Mouse (Mus musculus): Measurements from ENCODE around the gene Mical2. TPM values are rescaled to one million over a fixed set of nuclear protein-coding genes. Genes with fewer than 3 reads are reported as not detected.

The Mical2 gene
- total and polyA plus RNA-seq, 2 experiments from 2014 or later = 18.3 to 28.6 TPM

DNA sequence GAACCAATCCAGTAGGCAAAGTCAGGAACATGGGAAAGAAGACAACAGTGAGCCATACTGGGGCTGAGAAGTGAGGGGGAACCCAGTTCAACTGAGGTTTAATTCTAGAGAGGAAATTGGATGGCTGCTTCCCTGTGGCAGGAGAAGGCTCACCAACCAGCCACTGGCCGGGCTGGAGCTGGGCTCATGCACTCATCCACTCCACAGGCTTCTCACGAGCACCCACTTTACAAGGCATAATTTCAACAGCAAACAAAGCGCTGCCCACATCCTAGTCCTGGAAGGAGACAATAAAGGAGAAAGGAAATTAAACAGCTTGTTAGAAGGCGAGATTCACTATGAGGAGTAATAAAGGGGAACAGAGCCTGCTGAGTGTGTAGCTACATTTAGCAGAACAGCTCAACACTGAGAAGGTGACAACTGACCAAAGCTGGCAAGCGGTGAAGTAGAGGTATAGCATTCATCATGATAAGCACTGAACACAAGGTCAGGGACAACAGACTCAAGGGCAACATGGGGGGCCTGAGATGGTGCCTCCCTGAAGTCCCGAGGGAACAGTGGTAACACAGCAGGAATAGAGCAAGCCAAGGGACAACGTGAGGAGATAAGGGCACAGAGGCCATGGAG, 137.0 kb downstream of the Mical2 start:
- Histone ChIP-seq H3K4me1 (ENCODE audit: insufficient read depth) (no peaks in the 10 kb centered on the region), H3K36me3 (ENCODE audit: insufficient read depth) (no peaks in the 10 kb centered on the region), H3K9me3 (ENCODE audit: low read length) (no peaks in the 10 kb centered on the region), H3K27me3 (ENCODE audit: insufficient read depth, low read length) (no peaks in the 10 kb centered on the region), H3K4me2 (ENCODE audit: low read depth) (no peak overlapping the region), H3K4me3 (ENCODE audit: low read depth, low read length) (no peak overlapping the region), H3K9ac (no peak overlapping the region), H3K27ac (ENCODE audit: low read depth, low read length) (no peak overlapping the region)
- DNase-seq (no peak), ATAC-seq (no peak)
- WGBS = 74% methylated on average over 7 of the region's 7 CpGs
- TF ChIP-seq CTCF (IDR thresholded peaks at IDR 0.05; ENCODE audit: low read depth) = no peak

DNA sequence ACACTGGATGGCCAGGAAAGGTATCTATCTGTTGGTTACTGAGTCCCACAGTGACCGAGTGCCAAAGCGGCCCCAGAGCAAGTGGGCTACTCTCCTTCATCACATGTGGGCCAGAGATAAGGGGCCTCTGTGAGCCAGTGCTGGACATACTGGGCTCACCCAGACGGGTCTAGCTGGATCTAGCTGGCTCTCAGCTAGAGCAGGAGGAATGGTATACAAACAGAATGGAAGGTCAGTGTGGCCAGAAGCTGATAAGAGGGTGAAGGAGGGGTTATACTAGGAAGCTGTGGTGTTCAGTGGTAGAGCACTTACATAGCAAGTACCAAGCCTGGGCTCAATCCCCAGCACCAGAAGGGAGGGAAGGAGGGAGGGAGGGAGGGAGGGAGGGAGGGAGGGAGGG, 140.2 kb downstream of the Mical2 start:
- no peaks in the 10 kb centered on the region for H3K36me3 ChIP-seq (ENCODE audit: insufficient read depth)
- no peaks in the 10 kb centered on the region for H3K4me1 ChIP-seq (ENCODE audit: insufficient read depth)
- no peak overlapping the region for H3K4me3 ChIP-seq (ENCODE audit: low read depth, low read length)
- TF ChIP-seq CTCF (IDR thresholded peaks at IDR 0.05; ENCODE audit: low read depth) = no peak
- H3K27me3 ChIP-seq (ENCODE audit: insufficient read depth, low read length) = no peaks in the 10 kb centered on the region
- no peak overlapping the region for H3K9ac ChIP-seq
- WGBS = 83% methylated on average over 3 of the region's 3 CpGs
- no peak overlapping the region for H3K4me2 ChIP-seq (ENCODE audit: low read depth)
- H3K9me3 ChIP-seq (ENCODE audit: low read length) = no peaks in the 10 kb centered on the region
- ATAC-seq (no peak), DNase-seq (no peak)
- H3K27ac ChIP-seq (ENCODE audit: low read depth, low read length) = no peak overlapping the region

DNA sequence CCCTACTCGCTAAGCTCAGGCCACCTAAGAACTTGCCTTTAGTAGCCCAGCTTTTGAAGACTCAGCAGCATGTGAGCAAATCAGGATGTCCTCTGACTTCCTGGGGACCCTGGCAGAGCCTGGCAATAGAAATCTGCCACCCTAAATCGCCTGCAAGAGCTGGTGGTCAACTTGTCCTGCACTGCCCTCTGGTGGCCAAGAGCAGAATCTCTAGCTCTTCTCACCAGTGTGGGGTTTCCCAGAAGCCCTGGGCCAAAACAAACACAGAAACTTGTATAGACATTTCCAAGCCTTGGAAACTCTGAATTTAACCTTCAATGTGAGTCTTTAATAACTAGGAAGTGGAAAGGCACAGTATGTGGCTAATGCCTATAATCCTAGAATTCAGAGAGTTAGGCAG, 143.4 kb downstream of the Mical2 start:
- Histone ChIP-seq H3K27me3 (ENCODE audit: insufficient read depth, low read length) (no peaks in the 10 kb centered on the region), H3K4me3 (ENCODE audit: low read depth, low read length) (no peak overlapping the region), H3K9me3 (ENCODE audit: low read length) (no peaks in the 10 kb centered on the region), H3K4me2 (ENCODE audit: low read depth) (no peak overlapping the region), H3K27ac (ENCODE audit: low read depth, low read length) (no peak overlapping the region), H3K9ac (no peak overlapping the region), H3K4me1 (ENCODE audit: insufficient read depth) (no peaks in the 10 kb centered on the region), H3K36me3 (ENCODE audit: insufficient read depth) (no peaks in the 10 kb centered on the region)
- TF ChIP-seq CTCF (IDR thresholded peaks at IDR 0.05; ENCODE audit: low read depth) = peak; percentile 95
- DNase-seq (peak; percentile 91), ATAC-seq (peak; percentile 82)
- 28% methylated on average over 2 of the region's 2 CpGs for WGBS

- Histone ChIP-seq H3K27me3 (ENCODE audit: insufficient read depth, low read length) (no peaks in the 10 kb centered on the region), H3K4me1 (ENCODE audit: insufficient read depth) (no peaks in the 10 kb centered on the region), H3K4me2 (ENCODE audit: low read depth) (no peak overlapping the region), H3K9ac (no peak overlapping the region), H3K9me3 (ENCODE audit: low read length) (no peaks in the 10 kb centered on the region), H3K36me3 (ENCODE audit: insufficient read depth) (no peaks in the 10 kb centered on the region), H3K27ac (ENCODE audit: low read depth, low read length) (no peak overlapping the region), H3K4me3 (ENCODE audit: low read depth, low read length) (no peak overlapping the region)
- DNase-seq = no peak
- 86% methylated on average over 3 of the region's 3 CpGs for WGBS
- no peak for TF ChIP-seq CTCF (IDR thresholded peaks at IDR 0.05; ENCODE audit: low read depth)
- no peak for ATAC-seq
Measured at GRCm38 (mm10) chr7:112369977-112370376, 144.3 kb downstream of the Mical2 start.

DNA sequence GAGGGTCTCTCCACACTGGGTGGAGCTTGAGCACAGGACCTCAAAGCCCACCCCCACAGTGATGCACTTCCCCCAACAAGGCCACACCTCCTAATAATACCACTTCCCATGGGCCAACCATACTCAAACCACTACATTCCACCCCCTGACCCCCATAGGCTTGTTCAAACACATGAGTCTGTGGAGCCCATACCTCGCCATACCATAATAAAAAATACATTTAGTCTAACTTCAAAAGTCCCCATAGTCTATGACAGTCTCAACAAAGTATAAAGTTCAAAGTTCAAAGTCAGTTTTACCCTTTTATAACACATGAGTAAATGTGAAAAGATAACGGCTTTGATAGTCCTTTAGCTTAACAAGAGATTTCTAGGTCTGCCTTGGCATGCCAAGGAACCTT, 145.7 kb downstream of the Mical2 start:
- WGBS = 83% methylated on average over 2 of the region's 2 CpGs
- no peak overlapping the region for H3K9ac ChIP-seq
- H3K27ac ChIP-seq (ENCODE audit: low read depth, low read length) = no peak overlapping the region
- no peaks in the 10 kb centered on the region for H3K36me3 ChIP-seq (ENCODE audit: insufficient read depth)
- DNase-seq = no peak
- H3K27me3 ChIP-seq (ENCODE audit: insufficient read depth, low read length) = no peaks in the 10 kb centered on the region
- no peaks in the 10 kb centered on the region for H3K4me1 ChIP-seq (ENCODE audit: insufficient read depth)
- TF ChIP-seq CTCF (IDR thresholded peaks at IDR 0.05; ENCODE audit: low read depth) = no peak
- no peaks in the 10 kb centered on the region for H3K9me3 ChIP-seq (ENCODE audit: low read length)
- ATAC-seq = no peak
- H3K4me2 ChIP-seq (ENCODE audit: low read depth) = no peak overlapping the region
- H3K4me3 ChIP-seq (ENCODE audit: low read depth, low read length) = no peak overlapping the region

DNA sequence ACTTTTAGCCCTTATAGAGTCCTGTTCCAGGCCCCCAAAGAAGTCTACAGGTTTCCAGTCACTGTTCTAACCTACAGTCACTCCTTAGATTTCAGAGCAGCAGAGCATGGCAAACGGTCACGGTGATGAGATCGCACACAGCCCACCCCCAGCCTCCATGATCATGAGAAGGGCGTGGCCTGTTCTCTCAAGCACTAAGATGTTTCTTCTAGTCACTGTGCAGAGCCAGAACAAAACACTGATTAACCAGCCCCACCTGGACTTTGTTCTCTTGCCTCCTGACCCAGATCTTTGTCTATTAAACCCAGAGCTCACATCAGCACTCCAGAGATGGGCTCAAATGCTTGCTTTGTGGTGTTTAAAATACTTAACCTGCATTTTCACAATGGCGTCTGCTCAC, 148.4 kb downstream of the Mical2 start:
- TF ChIP-seq CTCF (IDR thresholded peaks at IDR 0.05; ENCODE audit: low read depth) = no peak
- Histone ChIP-seq H3K27me3 (ENCODE audit: insufficient read depth, low read length) (no peaks in the 10 kb centered on the region), H3K9me3 (ENCODE audit: low read length) (no peaks in the 10 kb centered on the region), H3K9ac (no peak overlapping the region), H3K27ac (ENCODE audit: low read depth, low read length) (no peak overlapping the region), H3K4me3 (ENCODE audit: low read depth, low read length) (no peak overlapping the region), H3K4me1 (ENCODE audit: insufficient read depth) (no peaks in the 10 kb centered on the region), H3K4me2 (ENCODE audit: low read depth) (no peak overlapping the region), H3K36me3 (ENCODE audit: insufficient read depth) (no peaks in the 10 kb centered on the region)
- 88% methylated on average over 5 of the region's 5 CpGs for WGBS
- ATAC-seq = no peak
- no peak for DNase-seq

- H3K4me2 ChIP-seq (ENCODE audit: low read depth) = no peak overlapping the region
- ATAC-seq (no peak), DNase-seq (no peak)
- H3K9me3 ChIP-seq (ENCODE audit: low read length) = no peaks in the 10 kb centered on the region
- H3K27ac ChIP-seq (ENCODE audit: low read depth, low read length) = no peak overlapping the region
- H3K9ac ChIP-seq = no peak overlapping the region
- TF ChIP-seq CTCF (IDR thresholded peaks at IDR 0.05; ENCODE audit: low read depth) = no peak
- WGBS = 80% methylated on average over 9 of the region's 9 CpGs
- H3K27me3 ChIP-seq (ENCODE audit: insufficient read depth, low read length) = no peaks in the 10 kb centered on the region
- H3K4me3 ChIP-seq (ENCODE audit: low read depth, low read length) = no peak overlapping the region
- H3K4me1 ChIP-seq (ENCODE audit: insufficient read depth) = no peaks in the 10 kb centered on the region
- H3K36me3 ChIP-seq (ENCODE audit: insufficient read depth) = no peaks in the 10 kb centered on the region
Measured at GRCm38 (mm10) chr7:112375062-112375461, 149.4 kb downstream of the Mical2 start.
